Mouse (Mus musculus): Measurements from ENCODE around the gene Lrfn2. TPM values are rescaled to one million over a fixed set of nuclear protein-coding genes. Genes with fewer than 3 reads are reported as not detected.

The Lrfn2 gene
- polyA plus RNA-seq (2015; fragmentation: Nextera tagmentation; extraction: Ambion mirVana): 0.77 and 1.00 TPM in 2 replicates

- Histone ChIP-seq H3K27ac (no peak within 1 kb of the TSS), H3K4me1 (peaks cover 16% of the 10 kb centered on the region; the same call in 1 of the 2 replicates), H3K9me3 (no peaks in the 10 kb centered on the region), H3K9ac (peak within 1 kb of the TSS; percentile 57; the same call in 1 of the 2 replicates), H3K27me3 (peaks cover 36% of the 10 kb centered on the region), H3K4me3 (peak within 1 kb of the TSS; percentile 55), H3K4me2 (peak within 1 kb of the TSS; percentile 90), H3K36me3 (no peaks in the 10 kb centered on the region)
- ATAC-seq (ENCODE audit: insufficient number of reproducible peaks, low FRiP score, low TSS enrichment, low read depth): peak; percentile 84
- under 1% methylated on average over 53 of the region's 56 CpGs for WGBS
Measured at GRCm38 (mm10) chr17:48931621-48932405, at the start of gene Lrfn2. Gene Lrfn2 (plus strand): TSS chr17:48932379.

DNA sequence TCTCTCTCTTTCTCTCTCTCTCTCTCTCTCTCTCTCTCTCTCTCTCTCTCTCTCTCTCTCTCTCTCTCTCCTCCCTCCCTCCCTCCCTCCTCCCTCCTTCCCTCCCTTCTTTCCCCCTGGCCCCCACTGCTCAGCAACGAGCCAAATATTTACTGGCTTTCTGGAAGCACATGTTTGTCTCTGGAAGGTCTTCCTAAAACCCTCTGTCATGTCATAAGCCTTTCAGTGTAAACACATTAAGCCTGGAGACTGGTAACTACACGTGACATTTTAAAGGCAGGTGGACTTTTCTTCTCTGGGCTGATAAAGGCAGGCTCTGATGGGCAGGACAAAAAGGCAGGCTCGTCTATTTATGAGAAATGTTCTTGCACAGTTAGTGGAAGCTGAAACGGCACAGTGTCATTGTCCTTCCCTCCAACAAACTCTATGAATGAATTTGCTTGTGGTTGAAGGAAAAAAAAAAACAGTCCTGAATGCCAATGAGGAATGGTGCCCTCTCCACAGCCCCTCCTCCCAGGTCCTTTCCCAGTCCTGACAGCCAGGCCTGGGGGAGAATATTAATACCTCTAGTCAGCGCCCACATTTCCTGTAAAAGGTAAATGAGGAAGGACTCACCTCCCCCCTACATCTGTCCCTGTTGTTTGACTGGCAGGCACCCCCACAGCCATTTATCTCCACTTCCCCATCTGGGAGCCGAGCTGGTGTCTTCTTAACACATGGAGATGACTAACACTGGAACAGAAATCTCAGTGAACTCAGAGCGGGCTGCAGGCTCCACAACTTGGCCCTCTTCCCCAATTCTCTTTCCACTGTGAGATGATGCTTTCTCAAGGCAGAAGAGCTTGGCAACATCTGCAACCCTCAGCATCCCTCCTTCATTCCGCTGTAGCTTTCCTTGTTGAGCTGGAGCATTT lies 44.5 kb upstream of the Lrfn2 start:
- Histone ChIP-seq H3K27ac (no peak overlapping the region), H3K36me3 (no peaks in the 10 kb centered on the region), H3K9me3 (no peaks in the 10 kb centered on the region), H3K4me2 (no peak overlapping the region), H3K9ac (no peak overlapping the region), H3K4me1 (no peaks in the 10 kb centered on the region), H3K4me3 (no peak overlapping the region), H3K27me3 (no peaks in the 10 kb centered on the region)
- WGBS: 54% methylated on average over 8 of the region's 8 CpGs
- no peak for ATAC-seq (ENCODE audit: insufficient number of reproducible peaks, low FRiP score, low TSS enrichment, low read depth)

DNA sequence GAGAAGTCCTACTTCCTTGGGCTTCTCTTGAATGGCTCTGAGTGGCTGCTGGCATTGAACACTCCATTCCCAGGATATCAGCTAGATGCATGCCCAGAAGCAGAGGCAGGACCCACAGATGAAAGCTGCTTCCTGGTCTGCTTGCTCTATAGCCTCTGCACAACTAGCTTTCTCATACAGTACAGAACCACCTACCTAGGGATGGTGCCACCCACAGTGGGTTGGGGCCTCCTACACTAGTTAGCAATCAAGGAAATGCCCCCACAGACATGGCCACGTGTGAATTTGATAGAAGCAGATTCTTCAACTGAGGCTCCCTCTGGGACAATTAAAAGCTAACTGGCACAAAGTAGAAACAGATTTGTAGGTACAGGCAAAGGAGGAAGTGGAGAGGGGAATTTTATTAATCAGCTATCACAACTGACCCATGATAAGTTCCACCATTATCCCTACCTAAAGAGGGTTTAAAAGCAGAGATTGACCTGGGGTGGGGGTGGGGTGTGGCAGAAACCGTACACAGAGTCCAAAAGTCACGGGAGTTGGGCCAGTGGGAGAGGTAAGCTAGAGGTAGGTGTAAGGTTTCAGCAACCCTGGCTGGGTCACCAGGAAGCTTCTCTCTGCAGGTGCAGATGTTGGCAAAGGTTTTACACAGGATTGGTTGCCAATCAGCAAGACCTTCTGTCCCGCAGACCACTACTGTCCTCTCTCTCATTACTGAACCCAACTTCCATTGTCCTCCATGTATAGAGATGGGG lies 26.7 kb upstream of the Lrfn2 start:
- H3K9ac ChIP-seq: no peak overlapping the region
- no peaks in the 10 kb centered on the region for H3K4me1 ChIP-seq
- H3K4me2 ChIP-seq: no peak overlapping the region
- 41% methylated on average over 4 of the region's 4 CpGs for WGBS
- no peak for ATAC-seq (ENCODE audit: insufficient number of reproducible peaks, low FRiP score, low TSS enrichment, low read depth)
- no peak overlapping the region for H3K4me3 ChIP-seq
- H3K27me3 ChIP-seq: no peaks in the 10 kb centered on the region
- no peaks in the 10 kb centered on the region for H3K36me3 ChIP-seq
- no peaks in the 10 kb centered on the region for H3K9me3 ChIP-seq
- H3K27ac ChIP-seq: no peak overlapping the region

GRCm38 (mm10) chr17:48913437-48913836 lies 18.7 kb upstream of the Lrfn2 start:
- WGBS: 38% methylated on average over 6 of the region's 6 CpGs
- no peaks in the 10 kb centered on the region for H3K9me3 ChIP-seq

GRCm38 (mm10) chr17:48917411-48917810 lies 14.8 kb upstream of the Lrfn2 start:
- no peaks in the 10 kb centered on the region for H3K27me3 ChIP-seq
- no peak for ATAC-seq (ENCODE audit: insufficient number of reproducible peaks, low FRiP score, low TSS enrichment, low read depth)
- WGBS: 15% methylated on average over 11 of the region's 11 CpGs
- H3K4me3 ChIP-seq: no peak overlapping the region
- no peak overlapping the region for H3K4me2 ChIP-seq
- H3K27ac ChIP-seq: no peak overlapping the region
- H3K9ac ChIP-seq: no peak overlapping the region
- no peaks in the 10 kb centered on the region for H3K9me3 ChIP-seq
- no peaks in the 10 kb centered on the region for H3K4me1 ChIP-seq
- no peaks in the 10 kb centered on the region for H3K36me3 ChIP-seq

More at GRCm38 (mm10) chr17:48913437-48913836, 18.7 kb upstream of the Lrfn2 start:
- Histone ChIP-seq H3K4me1 (no peaks in the 10 kb centered on the region), H3K27ac (no peak overlapping the region), H3K4me2 (no peak overlapping the region), H3K9ac (no peak overlapping the region), H3K27me3 (no peaks in the 10 kb centered on the region), H3K4me3 (no peak overlapping the region), H3K36me3 (no peaks in the 10 kb centered on the region)
- ATAC-seq (ENCODE audit: insufficient number of reproducible peaks, low FRiP score, low TSS enrichment, low read depth): no peak

- 92% methylated on average over 3 of the region's 3 CpGs for WGBS
- Histone ChIP-seq H3K36me3 (no peaks in the 10 kb centered on the region), H3K9me3 (no peaks in the 10 kb centered on the region), H3K4me1 (no peaks in the 10 kb centered on the region), H3K27me3 (no peaks in the 10 kb centered on the region), H3K4me2 (no peak overlapping the region), H3K4me3 (no peak overlapping the region), H3K9ac (no peak overlapping the region), H3K27ac (no peak overlapping the region)
- no peak for ATAC-seq (ENCODE audit: insufficient number of reproducible peaks, low FRiP score, low TSS enrichment, low read depth)
Measured at GRCm38 (mm10) chr17:48918458-48918857, 13.7 kb upstream of the Lrfn2 start.

GRCm38 (mm10) chr17:48922905-48923304 lies 9.3 kb upstream of the Lrfn2 start:
- Histone ChIP-seq H3K27me3 (no peaks in the 10 kb centered on the region), H3K27ac (no peak overlapping the region), H3K9ac (no peak overlapping the region), H3K9me3 (no peaks in the 10 kb centered on the region), H3K4me2 (no peak overlapping the region), H3K36me3 (no peaks in the 10 kb centered on the region), H3K4me1 (no peaks in the 10 kb centered on the region), H3K4me3 (no peak overlapping the region)
- ATAC-seq (ENCODE audit: insufficient number of reproducible peaks, low FRiP score, low TSS enrichment, low read depth): no peak
- whole genome bisulfite sequencing: 91% methylated on average over 2 of the region's 2 CpGs

GRCm38 (mm10) chr17:48925426-48925825 lies 6.8 kb upstream of the Lrfn2 start:
- peaks cover 4% of the 10 kb centered on the region; the same call in 1 of the 2 replicates for H3K27me3 ChIP-seq
- no peak for ATAC-seq (ENCODE audit: insufficient number of reproducible peaks, low FRiP score, low TSS enrichment, low read depth)
- 39% methylated on average over 9 of the region's 9 CpGs for WGBS

DNA sequence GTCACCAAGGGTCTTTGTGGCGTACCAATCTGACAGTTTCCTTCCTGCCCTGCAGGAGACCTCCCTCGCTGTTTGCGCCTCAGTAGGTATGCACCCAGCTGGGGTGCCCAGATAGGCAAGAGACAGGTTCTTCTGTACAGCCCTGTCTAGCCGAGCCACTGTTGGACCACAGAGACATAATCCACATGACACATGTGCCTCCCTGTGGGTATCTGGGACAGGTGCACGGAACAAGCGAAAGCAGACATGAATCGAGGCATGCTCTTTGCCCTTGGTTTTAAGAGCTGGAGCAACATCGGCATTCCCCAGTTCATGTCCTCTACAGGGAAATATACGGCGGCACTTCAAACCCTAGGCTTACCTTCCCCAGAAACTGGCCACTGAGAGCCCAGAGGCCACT lies 1.2 kb upstream of the Lrfn2 start:
- Histone ChIP-seq H3K36me3 (no peaks in the 10 kb centered on the region), H3K9ac (no peak overlapping the region), H3K9me3 (no peaks in the 10 kb centered on the region), H3K4me3 (no peak overlapping the region), H3K27me3 (peaks cover 36% of the 10 kb centered on the region), H3K4me2 (no peak overlapping the region), H3K27ac (no peak overlapping the region), H3K4me1 (peaks cover 16% of the 10 kb centered on the region; the same call in 1 of the 2 replicates)
- no peak for ATAC-seq (ENCODE audit: insufficient number of reproducible peaks, low FRiP score, low TSS enrichment, low read depth)
- 58% methylated on average over 10 of the region's 10 CpGs for WGBS

More at GRCm38 (mm10) chr17:48925426-48925825, 6.8 kb upstream of the Lrfn2 start:
- Histone ChIP-seq H3K9me3 (no peaks in the 10 kb centered on the region), H3K9ac (no peak overlapping the region), H3K4me1 (no peaks in the 10 kb centered on the region), H3K4me2 (no peak overlapping the region), H3K36me3 (no peaks in the 10 kb centered on the region), H3K4me3 (no peak overlapping the region), H3K27ac (no peak overlapping the region)

DNA sequence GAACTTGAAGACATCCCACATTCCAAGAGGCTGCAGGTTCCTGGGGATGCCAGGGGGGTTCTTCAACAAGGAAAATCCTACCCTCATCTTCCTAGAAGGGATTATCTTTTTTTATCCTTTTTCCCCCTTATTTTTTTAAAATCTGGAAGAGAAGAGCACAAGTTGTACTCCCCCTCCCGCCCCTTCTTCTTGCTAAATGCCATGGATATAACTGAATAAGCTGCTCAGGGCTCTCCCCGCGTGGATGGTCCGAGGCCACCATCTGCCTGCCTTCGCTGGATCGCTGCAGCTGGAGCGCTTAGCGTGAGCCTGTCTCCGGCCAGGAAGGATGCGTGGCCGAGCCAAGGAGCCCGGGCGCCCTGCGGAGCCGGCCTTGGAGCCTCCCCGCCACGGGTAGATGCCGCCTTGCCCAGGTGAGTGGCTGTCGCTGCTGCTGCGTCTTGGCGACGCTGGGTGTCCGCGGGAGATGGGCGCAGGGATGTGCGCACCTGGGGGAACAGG lies 277 bp downstream of the Lrfn2 start:
- no peaks in the 10 kb centered on the region for H3K9me3 ChIP-seq
- H3K9ac ChIP-seq: no peak overlapping the region
- H3K27me3 ChIP-seq: peaks cover 36% of the 10 kb centered on the region
- peaks cover 16% of the 10 kb centered on the region; the same call in 1 of the 2 replicates for H3K4me1 ChIP-seq
- no peak for ATAC-seq (ENCODE audit: insufficient number of reproducible peaks, low FRiP score, low TSS enrichment, low read depth)
- 1% methylated on average over 26 of the region's 26 CpGs for WGBS
- no peaks in the 10 kb centered on the region for H3K36me3 ChIP-seq
- peak overlapping the region; percentile 55 for H3K4me3 ChIP-seq
- peak overlapping the region; percentile 90 for H3K4me2 ChIP-seq
- H3K27ac ChIP-seq: no peak overlapping the region

DNA sequence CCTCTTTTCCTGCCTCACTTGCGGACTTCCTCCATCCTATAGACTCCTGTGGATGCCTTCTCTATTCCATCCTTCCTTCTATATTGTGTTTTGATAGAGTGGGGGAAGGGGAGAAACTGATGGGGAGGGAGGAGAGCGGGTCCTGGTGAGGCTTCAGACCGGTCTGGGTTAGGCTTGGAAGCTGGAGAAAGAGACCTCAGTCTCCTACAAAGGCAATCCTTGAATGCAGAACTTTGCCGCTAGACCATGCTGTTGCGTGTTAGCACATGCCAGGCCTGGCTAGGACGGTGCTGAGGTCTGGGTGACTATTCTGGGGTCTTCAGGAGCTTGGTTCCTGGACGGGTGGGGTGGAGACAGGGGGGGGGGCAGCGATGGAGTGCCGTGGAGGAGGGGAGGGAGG lies 737 bp downstream of the Lrfn2 start:
- no peaks in the 10 kb centered on the region for H3K9me3 ChIP-seq
- no peak overlapping the region for H3K9ac ChIP-seq
- no peak for ATAC-seq (ENCODE audit: insufficient number of reproducible peaks, low FRiP score, low TSS enrichment, low read depth)

More for the DNA sequence above, 737 bp downstream of the Lrfn2 start:
- Histone ChIP-seq H3K36me3 (no peaks in the 10 kb centered on the region), H3K4me2 (peak overlapping the region; percentile 90), H3K27ac (no peak overlapping the region), H3K4me3 (peak overlapping the region; percentile 55), H3K4me1 (peaks cover 16% of the 10 kb centered on the region; the same call in 1 of the 2 replicates), H3K27me3 (peaks cover 36% of the 10 kb centered on the region)
- WGBS: 3% methylated on average over 9 of the region's 9 CpGs

All from limb, embryonic 15.5 days (tissue).